Mouse (Mus musculus) hindbrain, embryonic 12.5 days (tissue): ENCODE data around the gene Pyy. TPM values are rescaled to one million over a fixed set of nuclear protein-coding genes. Genes with fewer than 3 reads are reported as not detected.

ENCODE experiments used
- ATAC-seq: fragments of 200-750 bp; cut with Nextera tagmentation; 2 replicates; pipeline ENCODE4 v1.8.0; 2017; ENCODE audit warnings: moderate TSS enrichment; ENCODE audit not compliant: low FRiP score
- H3K27ac ChIP-seq: fragments of 300-500 bp; sonication (generic); 2 replicates; pipeline ENCODE4 v1.5.1; 2016; ENCODE audit warnings: mild to moderate bottlenecking
- H3K27me3 ChIP-seq: fragments of 300-500 bp; sonication (generic); 2 replicates; pipeline ENCODE4 v1.6.1; 2016; ENCODE audit warnings: mild to moderate bottlenecking
- H3K36me3 ChIP-seq: fragments of 300-500 bp; sonication (generic); 2 replicates; pipeline ENCODE4 v1.6.1; 2016; ENCODE audit warnings: mild to moderate bottlenecking
- H3K4me1 ChIP-seq: fragments of 300-500 bp; sonication (generic); 2 replicates; pipeline ENCODE4 v1.6.1; 2016
- H3K4me2 ChIP-seq: fragments of 300-500 bp; sonication (generic); replicated peaks from 2 replicates; pipeline ENCODE4 v1.6.1; 2016; ENCODE audit warnings: mild to moderate bottlenecking
- H3K4me3 ChIP-seq: fragments of 300-500 bp; sonication (generic); 2 replicates; pipeline ENCODE4 v1.5.1; 2016; ENCODE audit warnings: mild to moderate bottlenecking
- H3K9ac ChIP-seq: fragments of 300-500 bp; sonication (generic); 2 replicates; pipeline ENCODE4 v1.6.1; 2016; ENCODE audit warnings: mild to moderate bottlenecking, moderate library complexity
- H3K9me3 ChIP-seq: fragments of 300-500 bp; sonication (generic); replicated peaks from 2 replicates; pipeline ENCODE4 v1.6.1; 2016; ENCODE audit warnings: mild to moderate bottlenecking
- WGBS: fragments of 180-500 bp; shearing (Covaris S2); methylation state at CpG from one replicate; pipeline ENCODE4 v1.1.7; 2016; 5-methylcytosine and 5-hydroxymethylcytosine counted together
- polyA plus RNA-seq: library from polyadenylated mRNA; unstranded; fragments of >200 nt; fragmentation: Nextera tagmentation; extraction: Ambion mirVana; gene quantifications from 2 replicates; pipeline ENCODE4 v1.2.1, GENCODE M21; 2016

Gene Pyy
- 3.3 and 5.5 TPM in 2 replicates for polyA plus RNA-seq

- peaks cover 7% of the 10 kb centered on the region; the same call in 1 of the 2 replicates for H3K4me1 ChIP-seq
- H3K27ac ChIP-seq = no peak within 1 kb of the TSS
- no peak within 1 kb of the TSS; the same call in 1 of the 2 replicates for H3K9ac ChIP-seq
- ATAC-seq = no peak
- no peaks in the 10 kb centered on the region for H3K9me3 ChIP-seq
- H3K4me3 ChIP-seq = 0 out of 2 replicates have a peak within 1 kb of the TSS, but pooled peaks have one; percentile 4
- 12% methylated on average over 9 of the region's 9 CpGs for WGBS
- peaks cover 72% of the 10 kb centered on the region for H3K27me3 ChIP-seq
- no peaks in the 10 kb centered on the region for H3K36me3 ChIP-seq
- peak within 1 kb of the TSS; percentile 19; the same call in 1 of the 2 replicates for H3K4me2 ChIP-seq
Observed at GRCm38 (mm10) chr11:102107732-102108131, at the start of gene Pyy. TSS of gene Pyy (minus strand) at chr11:102107832.

DNA sequence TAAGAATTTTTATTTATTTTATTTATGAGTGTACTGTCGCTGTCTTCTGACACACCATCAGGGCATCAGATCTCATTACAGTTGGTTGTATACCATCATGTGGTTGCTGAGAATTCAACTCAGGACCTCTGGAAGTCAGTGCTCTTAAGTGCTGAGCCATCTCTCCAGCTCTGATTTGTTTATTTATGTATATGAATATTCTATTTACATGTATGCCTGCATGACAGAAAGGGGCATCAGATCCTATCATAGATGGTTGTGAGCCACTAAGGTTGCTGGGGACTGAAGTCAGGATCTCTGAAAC is 49.1 kb upstream of the Pyy start:
- H3K9ac ChIP-seq = no peak overlapping the region
- H3K27ac ChIP-seq = no peak overlapping the region
- no peaks in the 10 kb centered on the region for H3K27me3 ChIP-seq
- no peak overlapping the region for H3K4me3 ChIP-seq
- H3K4me1 ChIP-seq = peaks cover 9% of the 10 kb centered on the region
- H3K9me3 ChIP-seq = no peaks in the 10 kb centered on the region
- peak; percentile 24; the same call in 1 of the 2 replicates for ATAC-seq
- no peak overlapping the region for H3K4me2 ChIP-seq
- peaks cover 26% of the 10 kb centered on the region; the same call in 1 of the 2 replicates for H3K36me3 ChIP-seq
- 3% methylated on average over 1 of the region's 1 CpGs for whole genome bisulfite sequencing

- Histone ChIP-seq H3K27ac (peak within 1 kb of the TSS; percentile 82), H3K36me3 (peaks cover 22% of the 10 kb centered on the region; the same call in 1 of the 2 replicates), H3K27me3 (no peaks in the 10 kb centered on the region), H3K4me3 (peak within 1 kb of the TSS; percentile 83), H3K9me3 (no peaks in the 10 kb centered on the region), H3K9ac (peak within 1 kb of the TSS; percentile 79), H3K4me2 (peak within 1 kb of the TSS; percentile 93), H3K4me1 (peaks cover 9% of the 10 kb centered on the region)
- peak; percentile 86 for ATAC-seq
- under 1% methylated on average over 37 of the region's 37 CpGs for WGBS
Observed at GRCm38 (mm10) chr11:102156039-102156785, 48.6 kb upstream of the Pyy start, which contains the start of gene Tmem101. TSS of gene Tmem101 (minus strand) at chr11:102156404.

GRCm38 (mm10) chr11:102147213-102147989 is 39.8 kb upstream of the Pyy start:
- no peaks in the 10 kb centered on the region for H3K9me3 ChIP-seq
- no peak overlapping the region for H3K27ac ChIP-seq
- H3K27me3 ChIP-seq = peaks cover 75% of the 10 kb centered on the region
- no peak for ATAC-seq
- H3K9ac ChIP-seq = no peak overlapping the region
- 16% methylated on average over 34 of the region's 34 CpGs for WGBS
- 0 out of 2 replicates have a peak overlapping the region, but pooled peaks have one; percentile 7 for H3K4me3 ChIP-seq
- H3K4me2 ChIP-seq = peak overlapping the region; percentile 15; the same call in 1 of the 2 replicates
- no peaks in the 10 kb centered on the region for H3K36me3 ChIP-seq
- H3K4me1 ChIP-seq = peaks cover 19% of the 10 kb centered on the region

GRCm38 (mm10) chr11:102146531-102146930 is 38.9 kb upstream of the Pyy start:
- WGBS = 10% methylated on average over 17 of the region's 17 CpGs
- Histone ChIP-seq H3K27me3 (peaks cover 79% of the 10 kb centered on the region), H3K4me3 (0 out of 2 replicates have a peak overlapping the region, but pooled peaks have one; percentile 28), H3K9me3 (no peaks in the 10 kb centered on the region), H3K4me2 (no peak overlapping the region), H3K27ac (no peak overlapping the region), H3K36me3 (no peaks in the 10 kb centered on the region), H3K4me1 (peaks cover 19% of the 10 kb centered on the region), H3K9ac (no peak overlapping the region)
- ATAC-seq = no peak

DNA sequence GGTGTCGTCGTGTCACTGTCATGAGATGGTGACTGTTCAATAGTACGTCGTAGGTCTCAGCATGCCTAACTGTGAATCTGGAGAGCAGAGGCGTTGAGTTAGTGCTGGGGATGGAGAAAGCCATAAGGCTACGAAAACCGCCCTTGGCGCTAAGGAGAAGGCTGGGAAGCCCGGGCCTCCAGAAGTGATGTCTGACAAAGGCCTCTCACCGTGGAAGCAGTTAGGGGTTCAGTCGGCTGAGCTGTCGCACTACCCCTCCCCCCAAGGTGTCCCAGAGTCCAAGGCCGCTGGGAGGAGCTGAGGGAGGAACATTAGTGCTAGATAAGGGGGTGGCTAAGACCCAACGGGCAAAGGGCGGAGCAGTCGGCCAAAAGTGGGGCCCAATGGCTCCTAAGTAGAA is 38.4 kb upstream of the Pyy start:
- no peak for ATAC-seq
- Histone ChIP-seq H3K4me1 (peaks cover 19% of the 10 kb centered on the region), H3K4me2 (peak overlapping the region; percentile 44; the same call in 1 of the 2 replicates), H3K9ac (no peak overlapping the region), H3K27ac (no peak overlapping the region), H3K36me3 (no peaks in the 10 kb centered on the region), H3K27me3 (peaks cover 79% of the 10 kb centered on the region), H3K9me3 (no peaks in the 10 kb centered on the region), H3K4me3 (peak overlapping the region; percentile 28; the same call in 1 of the 2 replicates)
- WGBS = 5% methylated on average over 16 of the region's 16 CpGs

- peak within 1 kb of the TSS; percentile 28 for H3K4me3 ChIP-seq
- ATAC-seq = no peak
- no peaks in the 10 kb centered on the region for H3K9me3 ChIP-seq
- 2% methylated on average over 50 of the region's 50 CpGs for WGBS
- H3K9ac ChIP-seq = no peak within 1 kb of the TSS
- H3K4me1 ChIP-seq = peaks cover 19% of the 10 kb centered on the region
- no peaks in the 10 kb centered on the region for H3K36me3 ChIP-seq
- H3K4me2 ChIP-seq = peak within 1 kb of the TSS; percentile 44
- no peak within 1 kb of the TSS for H3K27ac ChIP-seq
- peaks cover 79% of the 10 kb centered on the region for H3K27me3 ChIP-seq
Observed at GRCm38 (mm10) chr11:102145471-102146001, 37.9 kb upstream of the Pyy start, which contains the start of gene Nags. TSS of gene Nags (plus strand) at chr11:102145513.

DNA sequence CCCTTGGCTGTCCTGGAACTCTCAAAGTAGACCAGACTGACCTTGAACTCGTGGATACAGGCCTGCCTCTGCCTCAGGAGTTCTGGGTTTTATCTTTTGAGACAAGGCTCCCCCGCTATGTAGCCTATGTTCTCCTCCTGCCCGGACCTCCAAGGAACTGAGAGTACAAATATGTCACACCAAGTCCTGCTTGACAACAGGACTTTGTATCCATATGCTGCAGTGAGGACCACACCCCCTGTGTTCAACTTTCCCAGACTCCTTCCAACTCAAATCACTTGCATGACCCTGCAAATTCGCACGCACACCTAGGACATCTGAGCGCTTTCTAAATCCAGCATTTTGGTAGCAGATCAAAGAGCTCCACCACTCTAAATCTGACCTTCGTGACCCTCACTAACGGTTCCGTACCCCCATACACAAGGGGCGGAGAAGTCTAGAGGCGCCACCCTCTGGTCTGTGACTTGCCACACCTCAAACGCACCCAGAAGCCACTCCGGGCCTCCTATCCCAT is 37.4 kb upstream of the Pyy start:
- peak overlapping the region; percentile 44 for H3K4me2 ChIP-seq
- no peaks in the 10 kb centered on the region for H3K9me3 ChIP-seq
- WGBS = 22% methylated on average over 13 of the region's 13 CpGs
- no peaks in the 10 kb centered on the region for H3K36me3 ChIP-seq
- H3K4me1 ChIP-seq = peaks cover 19% of the 10 kb centered on the region
- peaks cover 80% of the 10 kb centered on the region for H3K27me3 ChIP-seq
- ATAC-seq = no peak
- peak overlapping the region; percentile 28 for H3K4me3 ChIP-seq
- no peak overlapping the region for H3K27ac ChIP-seq
- no peak overlapping the region for H3K9ac ChIP-seq

DNA sequence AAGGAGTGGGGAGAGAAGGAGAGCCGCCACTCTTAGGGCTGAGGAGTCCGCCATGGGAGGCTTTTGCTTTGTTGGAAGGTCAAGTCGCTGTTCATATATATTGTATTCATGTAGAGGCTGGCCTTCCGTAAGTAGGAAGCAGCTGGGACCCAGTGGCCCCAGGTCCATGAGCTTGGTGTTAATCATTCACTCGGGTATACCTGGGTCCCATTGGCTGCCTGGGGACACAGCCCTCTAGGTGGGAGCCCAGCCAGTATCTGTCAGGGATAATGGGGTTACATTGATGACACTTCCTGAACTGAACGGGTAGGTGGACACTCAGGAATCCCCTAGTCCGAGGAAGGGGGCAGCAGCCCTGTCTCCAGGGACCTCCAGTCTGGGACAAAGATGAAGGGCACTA is 34.7 kb upstream of the Pyy start:
- peaks cover 64% of the 10 kb centered on the region for H3K27me3 ChIP-seq
- WGBS = 74% methylated on average over 7 of the region's 7 CpGs

DNA sequence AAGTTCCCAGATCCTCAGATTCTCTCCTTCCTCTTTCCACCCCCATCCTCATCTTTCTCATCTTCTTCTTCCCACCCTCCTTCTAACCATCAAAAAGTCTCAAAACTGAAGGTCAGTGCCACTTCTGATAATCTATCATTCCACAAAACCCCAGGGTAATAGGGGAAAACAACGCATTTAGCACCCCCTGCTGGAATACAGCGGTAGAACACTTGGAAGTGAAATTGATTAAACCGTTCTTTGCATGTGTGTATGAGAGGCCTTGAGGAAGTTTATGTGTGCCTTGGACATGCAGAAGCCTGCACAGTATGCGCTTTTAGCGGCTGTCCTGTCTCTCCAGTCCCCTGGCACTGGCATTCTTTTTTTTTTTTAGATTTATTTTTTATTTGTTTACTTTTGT is 32.9 kb upstream of the Pyy start:
- Histone ChIP-seq H3K9me3 (no peaks in the 10 kb centered on the region), H3K27me3 (peaks cover 48% of the 10 kb centered on the region), H3K4me2 (no peak overlapping the region), H3K4me3 (no peak overlapping the region), H3K36me3 (no peaks in the 10 kb centered on the region), H3K27ac (no peak overlapping the region), H3K9ac (no peak overlapping the region), H3K4me1 (peaks cover 4% of the 10 kb centered on the region)
- ATAC-seq = no peak
- WGBS = 4% methylated on average over 5 of the region's 5 CpGs

More for the DNA sequence above, 34.7 kb upstream of the Pyy start:
- ATAC-seq = no peak
- Histone ChIP-seq H3K36me3 (no peaks in the 10 kb centered on the region), H3K27ac (no peak overlapping the region), H3K4me1 (peaks cover 18% of the 10 kb centered on the region), H3K4me2 (no peak overlapping the region), H3K9me3 (no peaks in the 10 kb centered on the region), H3K4me3 (no peak overlapping the region), H3K9ac (no peak overlapping the region)

DNA sequence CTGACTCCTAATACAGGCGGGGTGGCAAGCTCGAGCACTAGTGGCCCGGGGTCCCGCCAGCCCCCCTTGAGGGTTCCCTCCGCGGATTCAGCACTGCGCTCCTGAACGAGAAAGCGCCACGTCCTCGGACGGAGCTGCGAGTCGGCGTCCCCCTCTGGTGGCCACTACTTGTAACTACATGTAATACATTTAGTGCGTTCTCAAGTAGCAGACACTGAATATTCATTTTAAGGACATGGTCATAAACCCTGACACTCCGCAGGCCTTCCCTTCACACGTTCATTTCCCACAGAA is 30.8 kb upstream of the Pyy start:
- no peaks in the 10 kb centered on the region for H3K36me3 ChIP-seq
- H3K4me3 ChIP-seq = 0 out of 2 replicates have a peak overlapping the region, but pooled peaks have one; percentile 2
- 1% methylated on average over 18 of the region's 18 CpGs for WGBS
- peak overlapping the region; percentile 49 for H3K4me2 ChIP-seq
- no peaks in the 10 kb centered on the region for H3K9me3 ChIP-seq
- 0 out of 2 replicates have a peak overlapping the region, but pooled peaks have one; percentile 46 for H3K9ac ChIP-seq
- no peak for ATAC-seq
- H3K4me1 ChIP-seq = peaks cover 10% of the 10 kb centered on the region
- no peak overlapping the region for H3K27ac ChIP-seq
- H3K27me3 ChIP-seq = peaks cover 27% of the 10 kb centered on the region
